Mouse (Mus musculus) embryonic fibroblast, embryonic 13.5 days (primary cell): ENCODE results near the gene Adra1b. TPM values are rescaled to one million over a fixed set of nuclear protein-coding genes. Genes with fewer than 3 reads are reported as not detected.

Experiments
- H3K27ac ChIP-seq: 2 replicates; pipeline ENCODE4 v1.5.1; 2012; ENCODE audit warnings: low read length, control low read depth, inconsistent platforms; ENCODE audit not compliant: insufficient read depth
- H3K4me1 ChIP-seq: 2 replicates; pipeline ENCODE4 v1.6.1; 2011; ENCODE audit warnings: low read length; ENCODE audit not compliant: control insufficient read depth, insufficient read depth
- H3K4me3 ChIP-seq: 2 replicates; pipeline ENCODE4 v1.5.1; 2011; ENCODE audit warnings: mild to moderate bottlenecking, control low read depth, low read length; ENCODE audit not compliant: insufficient read depth
- CTCF ChIP-seq: IDR thresholded peaks from 2 replicates; pipeline ENCODE4 v1.5.1; 2011; ENCODE audit warnings: mild to moderate bottlenecking, control low read depth, low read length, moderate library complexity, borderline replicate concordance; ENCODE audit not compliant: insufficient read depth
- POLR2A ChIP-seq: IDR thresholded peaks from 2 replicates; pipeline ENCODE4 v1.6.1; 2011; ENCODE audit warnings: low read depth, mild to moderate bottlenecking, control low read depth, low read length, moderate library complexity
- polyA plus RNA-seq: library from polyadenylated mRNA; stranded (reverse); fragments of >200 nt; gene quantifications from 2 replicates; pipeline ENCODE4 v1.2.4, GENCODE M21; 2011; ENCODE audit warnings: low read depth; ENCODE audit not compliant: missing spikeins, insufficient read length

Adra1b gene
- polyA plus RNA-seq, 1 experiment = 2.7 TPM

GRCm38 (mm10) chr11:43831530-43831929, 69.5 kb downstream of the Adra1b start:
- no peak for TF ChIP-seq POLR2A
- TF ChIP-seq CTCF = no peak
- no peaks in the 10 kb centered on the region for H3K4me1 ChIP-seq
- H3K27ac ChIP-seq = no peak overlapping the region
- no peak overlapping the region for H3K4me3 ChIP-seq

DNA sequence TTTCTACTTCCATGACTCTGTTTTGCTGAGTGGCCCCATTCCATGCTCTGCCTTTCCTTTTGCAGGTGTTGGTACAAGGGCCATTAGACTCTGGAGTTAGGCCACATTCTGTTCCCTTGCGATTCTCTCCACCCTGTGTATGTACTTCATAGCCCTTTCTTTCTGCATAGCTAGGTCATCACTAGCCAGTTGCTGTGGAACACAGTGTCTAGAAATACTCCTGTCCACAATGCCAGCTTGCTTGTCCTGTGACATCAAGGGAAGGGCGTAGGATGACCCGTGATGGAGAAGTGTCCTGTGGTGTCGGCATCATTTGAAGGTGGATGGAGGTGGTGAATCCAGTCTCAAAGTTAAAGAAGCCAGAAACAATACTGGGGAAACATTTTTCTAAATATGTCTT, 74.2 kb downstream of the Adra1b start:
- H3K27ac ChIP-seq = no peak overlapping the region
- no peaks in the 10 kb centered on the region for H3K4me1 ChIP-seq
- TF ChIP-seq CTCF (no peak), POLR2A (no peak)
- H3K4me3 ChIP-seq = no peak overlapping the region

DNA sequence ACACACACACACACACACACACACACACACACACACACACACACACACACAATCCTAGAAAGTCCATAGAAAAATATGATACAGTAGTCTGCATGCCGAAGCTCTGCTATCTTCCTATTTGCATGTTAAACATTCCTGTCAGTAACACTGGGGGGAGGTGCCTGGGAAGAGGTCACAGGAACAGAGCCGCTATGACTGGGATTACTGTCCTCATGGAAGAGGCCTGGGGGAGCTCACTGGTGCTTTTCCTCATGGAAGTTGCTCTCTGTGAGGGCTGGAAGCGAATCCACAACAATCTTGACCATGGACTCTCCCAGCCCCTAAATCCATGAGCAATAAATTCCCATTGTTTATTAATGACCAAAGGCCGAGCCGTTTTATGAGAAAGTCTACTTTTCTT, 77.7 kb downstream of the Adra1b start:
- H3K4me1 ChIP-seq = no peaks in the 10 kb centered on the region
- H3K27ac ChIP-seq = no peak overlapping the region
- TF ChIP-seq CTCF (no peak), POLR2A (no peak)
- H3K4me3 ChIP-seq = no peak overlapping the region

DNA sequence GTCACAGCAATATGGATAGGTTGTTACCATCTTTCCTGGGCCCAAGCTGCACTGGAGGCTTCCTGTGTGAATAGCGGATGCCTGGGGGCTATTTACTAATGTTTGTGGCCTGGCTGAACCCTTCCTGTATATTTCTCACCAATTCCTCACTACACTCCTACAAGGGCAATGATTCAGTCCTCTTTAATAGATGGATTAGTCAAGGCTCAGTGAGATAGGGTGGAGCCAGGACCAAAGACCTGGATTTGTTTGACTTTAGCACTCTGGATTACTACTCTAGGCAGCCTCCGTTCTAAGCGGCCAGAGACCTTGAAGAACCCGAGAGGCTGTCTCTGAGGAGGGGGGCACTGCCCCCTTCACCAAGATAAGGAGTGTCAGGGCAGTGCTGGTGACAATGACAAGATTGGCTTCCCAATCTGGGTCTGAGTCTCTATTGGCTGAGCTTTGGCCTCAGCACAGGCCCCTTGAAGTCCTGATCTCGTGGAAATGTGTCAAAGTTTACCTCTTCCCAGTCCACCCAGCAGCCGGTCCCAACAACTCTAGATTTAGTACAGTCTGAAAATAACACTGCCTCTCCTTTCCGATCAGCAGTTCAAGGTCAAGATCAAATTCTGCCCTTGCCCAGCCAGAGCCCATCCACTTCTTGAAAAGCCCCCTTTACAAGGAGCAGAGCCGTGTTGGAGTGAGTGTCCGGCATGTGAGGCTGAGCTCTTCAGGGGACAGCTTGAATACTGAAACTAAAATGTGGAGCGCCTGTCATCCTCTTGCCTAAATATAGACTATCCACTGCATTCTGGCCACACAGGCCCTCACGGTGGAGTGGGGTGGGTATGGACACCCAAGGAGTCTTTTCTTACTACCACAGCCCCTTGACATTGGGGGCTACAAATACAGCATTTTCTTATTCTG, 80.2 kb downstream of the Adra1b start:
- no peak overlapping the region for H3K4me3 ChIP-seq
- no peak overlapping the region for H3K27ac ChIP-seq
- H3K4me1 ChIP-seq = no peaks in the 10 kb centered on the region
- no peak for TF ChIP-seq POLR2A
- TF ChIP-seq CTCF = no peak

- no peaks in the 10 kb centered on the region for H3K4me1 ChIP-seq
- H3K4me3 ChIP-seq = no peak overlapping the region
- H3K27ac ChIP-seq = no peak overlapping the region
- TF ChIP-seq CTCF = no peak
- no peak for TF ChIP-seq POLR2A
Observed at GRCm38 (mm10) chr11:43817368-43817923, 83.6 kb downstream of the Adra1b start.

DNA sequence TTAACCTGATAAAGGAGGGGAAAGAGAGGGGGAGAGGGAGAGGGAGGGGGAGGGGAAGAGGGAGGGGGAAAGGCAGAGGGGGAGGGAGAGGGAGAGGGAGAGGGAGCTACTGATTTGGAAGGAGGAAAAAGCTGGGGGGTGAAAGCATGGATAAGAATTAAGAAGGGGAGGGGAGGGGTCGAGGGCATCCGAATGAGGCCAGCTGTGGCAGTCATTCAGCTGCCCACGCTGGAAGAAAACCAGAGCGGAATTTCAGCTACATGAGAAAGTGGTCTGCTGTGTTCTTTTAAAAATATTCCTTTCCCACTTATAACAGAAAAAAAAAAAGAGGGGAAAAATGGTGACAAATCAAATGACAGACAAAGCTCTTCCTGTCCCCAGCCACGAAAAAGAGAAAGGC, 88.5 kb downstream of the Adra1b start:
- Histone ChIP-seq H3K4me3 (no peak overlapping the region), H3K27ac (no peak overlapping the region), H3K4me1 (no peaks in the 10 kb centered on the region)
- TF ChIP-seq CTCF (no peak), POLR2A (no peak)

DNA sequence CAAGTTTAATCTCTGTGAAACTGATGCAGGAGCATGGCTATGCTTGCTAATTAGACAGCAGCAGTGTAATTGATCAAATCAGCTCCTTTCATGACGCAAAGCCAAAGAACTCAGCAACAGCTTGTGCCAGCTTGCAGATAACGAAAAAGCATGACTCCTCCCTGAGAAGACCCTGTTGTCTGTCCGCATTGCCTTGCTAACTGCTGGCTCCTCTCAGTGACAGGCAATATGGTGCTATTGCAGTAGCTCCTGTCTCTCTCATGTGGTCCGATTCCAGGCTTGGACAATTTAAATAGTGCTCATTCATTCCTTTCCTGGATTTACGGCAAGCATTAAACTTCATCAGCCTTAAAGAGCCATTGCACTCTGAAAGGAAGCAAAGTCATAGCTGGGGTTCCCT, 93.3 kb downstream of the Adra1b start:
- H3K4me3 ChIP-seq = no peak overlapping the region

GRCm38 (mm10) chr11:43795992-43796391, 105.0 kb downstream of the Adra1b start:
- H3K4me1 ChIP-seq = no peaks in the 10 kb centered on the region
- H3K4me3 ChIP-seq = no peak overlapping the region
- no peak overlapping the region for H3K27ac ChIP-seq
- no peak for TF ChIP-seq CTCF
- no peak for TF ChIP-seq POLR2A

More for the DNA sequence above, 93.3 kb downstream of the Adra1b start:
- Histone ChIP-seq H3K4me1 (no peaks in the 10 kb centered on the region), H3K27ac (no peak overlapping the region)
- TF ChIP-seq CTCF (no peak), POLR2A (no peak)

DNA sequence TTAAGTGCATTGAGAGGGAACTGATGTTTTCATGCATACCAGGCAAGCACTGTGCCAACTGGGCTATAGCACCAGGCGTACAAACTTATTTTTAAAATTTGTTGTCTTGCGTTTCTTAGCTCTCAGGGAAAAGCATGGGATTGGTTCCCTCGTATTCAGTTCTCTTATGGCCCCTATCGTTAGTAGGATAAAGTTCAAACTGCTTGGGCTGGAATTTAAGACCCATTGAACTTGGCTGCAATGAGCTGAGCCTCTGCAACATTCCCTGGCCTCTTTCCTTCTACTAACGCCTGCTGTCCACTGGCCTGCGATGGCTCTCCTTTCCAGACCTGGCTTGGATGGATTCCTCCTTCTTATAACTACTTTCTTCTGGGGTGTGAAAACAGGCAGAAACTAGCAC, 110.6 kb downstream of the Adra1b start:
- H3K4me3 ChIP-seq = no peak overlapping the region
- H3K27ac ChIP-seq = no peak overlapping the region
- TF ChIP-seq CTCF (no peak), POLR2A (no peak)
- no peaks in the 10 kb centered on the region for H3K4me1 ChIP-seq

DNA sequence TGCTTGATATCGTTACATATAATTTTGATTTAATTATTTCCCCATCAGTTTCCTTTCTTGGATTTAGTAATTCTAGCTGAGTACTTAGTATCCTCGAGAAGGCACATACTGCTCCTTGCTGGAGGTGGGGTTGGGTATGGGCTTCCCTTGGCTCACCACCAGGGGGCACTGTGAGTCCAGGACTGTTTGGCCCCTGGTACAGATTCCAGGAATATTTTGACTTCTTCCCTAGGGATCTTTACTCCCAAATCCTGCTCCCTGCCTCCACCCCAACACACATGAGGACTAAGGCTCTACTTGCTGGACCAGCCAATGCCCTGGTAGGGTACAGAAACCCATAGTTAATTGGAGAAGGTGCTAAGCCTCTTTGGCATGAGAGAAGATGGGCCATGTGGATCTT, 117.2 kb downstream of the Adra1b start:
- H3K27ac ChIP-seq = no peak overlapping the region
- TF ChIP-seq POLR2A = no peak
- peak; percentile 55; the same call in 1 of the 2 replicates for TF ChIP-seq CTCF
- H3K4me3 ChIP-seq = no peak overlapping the region
- H3K4me1 ChIP-seq = peaks cover 5% of the 10 kb centered on the region; the same call in 1 of the 2 replicates
